Mouse (Mus musculus) spleen, postnatal 14 days (tissue): ENCODE data around the gene Epor.

Experiments
- DNase-seq, 2 experiments: peaks; one replicate each; pipeline ENCODE4 v3.0.0; 2021 to 2022; ENCODE audit warnings: low spot score in 2 of 2

The Epor gene

GRCm38 (mm10) chr9:21936692-21937570 lies 26.4 kb downstream of the Epor start, which contains the start of gene Plppr2:
TSS of gene Plppr2 (plus strand) at chr9:21937033.
- peak; percentile 59 to 76 for DNase-seq

- no peak for DNase-seq
These were observed 27.7 kb downstream of the Epor start for GRCm38 (mm10) chr9:21935466-21936131.

GRCm38 (mm10) chr9:21934021-21934420 lies 29.3 kb downstream of the Epor start:
- no peak for DNase-seq

GRCm38 (mm10) chr9:21932445-21933137 lies 30.7 kb downstream of the Epor start:
- no peak for DNase-seq

GRCm38 (mm10) chr9:21932006-21932405 lies 31.3 kb downstream of the Epor start:
- DNase-seq, result no peak

- DNase-seq, result no peak
These were observed 34.1 kb downstream of the Epor start for GRCm38 (mm10) chr9:21929208-21929607.

GRCm38 (mm10) chr9:21927208-21927753 lies 36.0 kb downstream of the Epor start, which contains the start of the genes Ccdc159 and Tmem205:
TSS of gene Ccdc159 (plus strand) at chr9:21927471.
TSS of gene Tmem205 (minus strand) at chr9:21927556.
- DNase-seq, result peak in 1 of 2 experiments; percentile 22

GRCm38 (mm10) chr9:21926784-21927183 lies 36.5 kb downstream of the Epor start:
- no peak for DNase-seq

- no peak for DNase-seq
These were observed 37.2 kb downstream of the Epor start for GRCm38 (mm10) chr9:21926155-21926554.

GRCm38 (mm10) chr9:21925506-21925905 lies 37.8 kb downstream of the Epor start:
- DNase-seq, result no peak

- DNase-seq, result no peak
These were observed 38.3 kb downstream of the Epor start for GRCm38 (mm10) chr9:21925034-21925433.

GRCm38 (mm10) chr9:21924099-21924493 lies 39.2 kb downstream of the Epor start:
- peak; percentile 54 to 65 for DNase-seq

- DNase-seq, result no peak
These were observed 39.7 kb downstream of the Epor start for GRCm38 (mm10) chr9:21923490-21924098.

GRCm38 (mm10) chr9:21923036-21923435 lies 40.3 kb downstream of the Epor start:
- DNase-seq, result no peak

- DNase-seq, result no peak
These were observed 44.5 kb downstream of the Epor start for GRCm38 (mm10) chr9:21918692-21919384.

GRCm38 (mm10) chr9:21918035-21918592 lies 45.2 kb downstream of the Epor start, which contains the start of gene Rab3d:
TSS of gene Rab3d (minus strand) at chr9:21918192.
- peak; percentile 92 to 93 for DNase-seq

- DNase-seq, result no peak
These were observed 45.7 kb downstream of the Epor start for GRCm38 (mm10) chr9:21917493-21918034.

- no peak for DNase-seq
These were observed 46.3 kb downstream of the Epor start for GRCm38 (mm10) chr9:21916851-21917492.

GRCm38 (mm10) chr9:21909474-21910223 lies 53.7 kb downstream of the Epor start:
- no peak for DNase-seq
